Mouse (Mus musculus) T-cell, adult 2 months (primary cell): Measurements from ENCODE around the gene Sntb2.

Source experiments
- DNase-seq: peaks from one replicate; pipeline ENCODE4 v3.0.0; 2022; ENCODE audit warnings: low spot score

The Sntb2 gene

GRCm38 (mm10) chr8:106929921-106930320 lies 5.6 kb upstream of the Sntb2 start:
- DNase-seq: no peak

DNA sequence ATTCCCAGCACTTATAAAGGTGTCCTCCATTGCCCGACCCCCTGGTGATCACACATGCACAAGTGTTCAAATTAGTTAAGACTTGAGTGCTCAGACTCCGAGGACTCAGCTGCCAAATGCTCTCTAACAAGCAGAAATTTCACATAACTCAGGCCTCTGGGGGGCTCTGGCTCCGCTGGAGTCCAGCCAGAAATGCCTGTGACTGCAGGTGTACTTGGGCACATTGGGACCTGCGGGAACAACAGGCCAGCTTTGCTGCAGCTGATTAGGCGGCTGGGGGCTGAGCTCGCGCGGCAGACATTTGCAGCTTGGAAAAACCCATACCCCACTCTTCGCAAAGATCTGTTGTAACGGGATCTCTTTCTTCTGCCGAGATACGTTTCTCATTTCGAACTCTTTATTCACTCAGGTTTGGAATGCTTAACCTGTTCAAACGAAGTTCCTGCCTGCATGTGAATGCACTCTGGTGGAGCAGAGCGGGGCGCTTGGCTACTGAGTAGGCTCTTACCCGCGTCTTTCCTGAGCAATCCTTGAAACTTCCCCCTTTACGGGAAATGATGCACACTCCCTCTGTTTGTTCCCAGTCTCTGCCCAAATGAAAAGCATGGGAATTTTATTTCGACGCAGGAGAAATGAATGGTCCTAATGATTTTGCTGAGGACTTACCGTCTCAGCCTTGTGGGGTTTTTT lies 3.0 kb upstream of the Sntb2 start:
- no peak for DNase-seq

- no peak for DNase-seq
These were observed 1.9 kb upstream of the Sntb2 start for GRCm38 (mm10) chr8:106933506-106934143.

- no peak for DNase-seq
These were observed 1.1 kb upstream of the Sntb2 start for GRCm38 (mm10) chr8:106934226-106934977.

DNA sequence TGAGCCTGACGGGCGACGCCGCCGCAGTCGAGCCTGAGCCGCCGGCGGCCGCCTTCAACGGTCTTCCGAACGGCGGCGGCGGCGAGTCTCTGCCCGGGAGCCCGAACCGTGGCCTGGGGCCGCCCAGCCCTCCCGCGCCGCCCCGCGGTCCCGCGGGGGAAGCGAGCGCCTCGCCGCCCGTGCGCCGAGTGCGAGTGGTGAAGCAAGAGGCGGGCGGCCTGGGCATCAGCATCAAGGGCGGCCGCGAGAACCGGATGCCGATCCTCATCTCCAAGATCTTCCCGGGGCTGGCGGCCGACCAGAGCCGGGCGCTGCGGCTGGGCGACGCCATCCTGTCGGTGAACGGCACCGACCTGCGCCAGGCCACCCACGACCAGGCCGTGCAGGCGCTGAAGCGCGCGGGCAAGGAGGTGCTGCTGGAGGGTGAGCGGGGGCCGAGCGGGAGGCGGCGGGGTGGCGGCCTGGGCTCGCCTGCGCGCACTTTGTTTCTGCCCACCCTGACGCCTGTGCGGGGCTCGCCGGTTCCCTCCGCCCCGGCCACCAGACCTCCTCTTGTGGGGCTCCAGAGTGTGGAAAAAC lies 438 bp downstream of the Sntb2 start:
- DNase-seq: peak; percentile 35

DNA sequence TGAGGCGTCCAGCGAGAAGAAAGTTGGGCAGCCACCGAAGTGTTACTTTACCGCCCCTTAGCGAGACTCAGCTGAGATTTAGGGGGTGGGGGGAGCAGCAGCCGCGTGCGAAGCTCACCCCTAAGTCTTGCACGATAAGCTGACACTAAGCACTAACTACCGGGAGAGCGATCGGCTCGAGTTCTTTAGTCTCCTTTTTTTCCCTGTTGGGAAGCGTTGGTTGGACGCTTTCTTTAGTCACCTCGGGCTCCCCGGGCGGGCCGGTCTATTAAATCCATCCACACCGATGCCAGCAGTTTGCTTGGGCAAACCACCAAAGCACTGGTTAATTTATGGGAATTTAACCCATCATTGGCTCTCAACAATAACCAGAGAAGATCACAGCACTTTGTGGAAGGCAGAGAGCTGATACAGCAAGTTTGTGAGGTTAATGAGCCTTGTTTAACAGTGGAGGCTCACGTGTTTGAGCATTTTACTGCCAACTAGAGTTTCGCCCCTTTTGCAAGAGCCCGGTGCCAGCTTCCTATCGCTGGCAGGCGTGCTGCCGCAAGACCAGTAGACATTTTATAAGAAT lies 1.0 kb downstream of the Sntb2 start:
- DNase-seq: peak; percentile 7

DNA sequence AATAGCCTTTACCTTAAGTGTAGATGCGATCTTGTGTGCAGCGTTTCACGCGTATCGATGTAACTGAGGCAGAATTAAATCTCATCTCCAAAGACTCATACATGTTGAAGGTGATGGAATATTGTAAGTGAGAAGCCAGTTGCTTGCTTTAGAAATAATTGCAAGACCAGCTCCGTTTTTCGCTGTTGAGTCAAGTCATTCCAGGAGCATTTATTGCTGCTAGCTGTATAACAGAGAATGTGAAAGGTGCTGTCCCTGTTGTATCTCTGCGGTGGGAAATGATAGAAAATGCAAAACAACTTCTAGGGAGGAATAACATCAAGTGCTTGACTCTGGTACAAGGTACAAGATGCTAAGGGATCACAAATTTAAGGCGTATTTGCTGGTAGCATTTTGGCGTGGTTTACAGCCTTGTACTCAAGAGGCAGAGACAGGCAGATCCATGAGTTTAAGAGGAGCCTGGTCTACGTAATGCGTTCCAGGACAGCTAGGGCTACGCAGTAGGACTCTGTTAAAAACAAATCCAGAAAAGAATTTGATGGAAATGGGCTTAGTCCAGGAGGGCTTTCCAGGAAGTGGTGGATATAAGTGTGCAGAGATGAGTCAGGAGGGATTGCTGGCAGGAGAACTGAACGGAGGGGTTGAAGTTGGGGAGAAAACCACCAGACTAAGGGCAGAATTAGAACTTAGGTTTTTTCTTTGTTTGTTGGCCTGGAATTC lies 1.7 kb downstream of the Sntb2 start:
- DNase-seq: no peak

DNA sequence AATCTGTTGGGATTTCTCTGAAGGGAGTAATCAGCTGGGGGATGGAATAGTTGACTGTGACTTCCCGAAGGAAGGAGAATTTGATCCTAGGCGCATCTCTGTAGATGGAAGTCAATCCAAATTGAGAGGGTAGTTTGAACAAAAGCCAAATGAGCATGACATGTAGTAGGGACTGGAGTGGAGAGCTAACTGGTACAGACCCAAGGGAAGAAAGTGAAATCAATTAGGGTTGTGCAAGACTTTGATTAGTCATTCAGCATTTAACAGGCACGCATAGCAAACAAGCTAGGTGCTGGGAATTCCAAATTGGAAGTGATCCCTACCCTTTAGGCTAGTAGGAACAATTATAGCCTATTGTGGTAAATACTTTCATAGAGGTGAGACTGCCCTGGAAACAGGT lies 6.3 kb downstream of the Sntb2 start:
- DNase-seq: no peak

GRCm38 (mm10) chr8:106943874-106944418 lies 8.4 kb downstream of the Sntb2 start:
- no peak for DNase-seq

DNA sequence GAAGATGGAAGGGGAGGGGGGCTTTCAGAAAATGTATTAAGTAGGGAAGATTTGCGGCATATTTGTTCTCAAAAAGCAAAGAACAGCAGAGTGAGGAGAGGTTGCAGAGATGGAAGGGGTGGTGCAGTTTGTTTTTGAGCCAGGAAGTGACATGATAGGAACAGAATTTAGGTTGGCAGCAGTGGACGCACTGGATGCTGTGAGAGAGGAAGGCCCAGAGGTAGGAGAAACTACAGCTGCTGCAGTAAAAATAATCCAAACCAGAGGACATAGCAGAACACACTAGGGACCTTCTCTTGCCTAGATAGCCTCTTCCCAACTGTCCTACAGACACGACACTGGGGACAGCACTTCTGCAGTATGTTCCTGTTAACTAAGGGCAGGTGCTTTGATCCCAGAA lies 9.2 kb downstream of the Sntb2 start:
- DNase-seq: no peak

GRCm38 (mm10) chr8:106948678-106949243 lies 13.2 kb downstream of the Sntb2 start:
- DNase-seq: no peak

DNA sequence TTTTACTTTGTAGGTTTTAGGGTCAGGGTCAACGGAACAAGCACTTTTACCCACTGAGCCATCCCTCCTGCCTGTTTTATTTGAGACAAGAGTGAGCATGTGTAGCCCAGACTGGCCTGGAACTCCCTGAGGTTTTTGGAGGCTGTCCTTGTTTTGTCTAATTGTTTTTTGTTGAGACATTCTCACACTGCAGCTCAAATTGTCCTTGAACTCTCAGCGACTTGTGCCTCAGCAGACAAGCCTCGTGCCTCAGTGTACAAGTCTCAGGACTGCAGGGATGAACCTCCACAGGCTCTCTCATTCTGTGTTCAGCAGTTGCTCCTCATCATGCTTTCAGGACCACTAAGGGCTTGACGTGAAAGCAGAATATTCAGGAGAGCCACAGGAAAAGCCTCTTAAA lies 16.2 kb downstream of the Sntb2 start:
- no peak for DNase-seq

GRCm38 (mm10) chr8:106953571-106953970 lies 18.0 kb downstream of the Sntb2 start:
- DNase-seq: no peak

DNA sequence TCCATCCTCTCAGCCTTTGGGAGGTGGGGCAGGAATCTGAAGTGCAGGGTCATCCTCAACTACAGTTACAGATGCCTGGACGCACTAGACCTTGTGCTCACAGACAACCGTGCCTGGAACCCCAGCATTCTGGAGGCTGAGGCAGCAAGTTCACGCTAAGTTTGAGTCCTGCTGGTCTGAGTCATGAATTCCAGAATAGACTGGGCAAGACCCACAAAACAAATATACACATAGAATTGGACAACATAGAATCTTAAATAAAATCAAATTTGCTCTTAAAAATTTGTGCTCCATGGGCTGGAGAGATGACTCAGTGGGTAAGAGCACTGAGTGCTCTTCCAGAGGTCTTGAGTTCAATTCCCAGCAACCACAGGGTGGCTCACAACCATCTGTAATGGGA lies 21.5 kb downstream of the Sntb2 start:
- no peak for DNase-seq

DNA sequence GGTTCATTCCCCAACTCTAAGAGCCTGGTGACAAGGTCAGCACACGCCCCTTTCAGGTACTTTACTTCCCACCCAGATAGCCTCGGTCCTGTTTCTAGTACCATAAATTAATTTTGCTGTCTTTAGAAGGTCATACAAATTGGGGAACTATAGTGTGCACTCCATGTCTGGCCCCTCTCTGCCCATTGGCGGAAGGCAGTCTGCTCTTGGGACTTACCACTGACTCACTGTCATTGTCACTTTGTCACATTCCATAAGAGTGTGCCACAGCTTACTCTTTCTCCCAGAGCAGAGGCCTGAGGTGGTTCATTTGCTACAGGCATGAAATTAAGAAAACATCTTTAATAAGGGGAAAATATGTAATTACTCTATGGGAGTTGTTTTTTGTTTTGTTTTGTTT lies 22.7 kb downstream of the Sntb2 start:
- DNase-seq: no peak

- no peak for DNase-seq
These were observed 24.1 kb downstream of the Sntb2 start for GRCm38 (mm10) chr8:106959626-106960025.

DNA sequence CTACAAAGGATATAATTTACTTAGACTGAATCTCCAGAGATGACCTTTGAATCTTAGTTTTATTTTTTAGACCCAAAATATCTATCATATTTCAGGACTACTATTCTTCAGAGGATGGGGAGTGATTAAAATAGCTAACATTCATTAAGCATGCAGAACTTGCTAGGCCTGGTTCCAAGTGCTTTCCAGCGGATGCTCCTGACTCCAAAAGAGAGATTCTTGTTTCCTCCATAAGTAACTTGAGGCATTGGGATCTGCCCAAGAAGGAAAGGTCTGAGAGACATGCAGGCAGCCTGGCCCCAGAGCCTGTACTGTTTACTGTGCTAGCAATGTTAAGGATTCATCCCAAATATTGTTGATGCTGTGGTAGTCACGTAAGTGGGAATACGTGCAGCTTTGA lies 26.8 kb downstream of the Sntb2 start:
- DNase-seq: no peak

GRCm38 (mm10) chr8:106963365-106963764 lies 27.8 kb downstream of the Sntb2 start:
- no peak for DNase-seq

- no peak for DNase-seq
These were observed 29.0 kb downstream of the Sntb2 start for GRCm38 (mm10) chr8:106964573-106964972.

GRCm38 (mm10) chr8:106969964-106970363 lies 34.4 kb downstream of the Sntb2 start:
- DNase-seq: no peak

DNA sequence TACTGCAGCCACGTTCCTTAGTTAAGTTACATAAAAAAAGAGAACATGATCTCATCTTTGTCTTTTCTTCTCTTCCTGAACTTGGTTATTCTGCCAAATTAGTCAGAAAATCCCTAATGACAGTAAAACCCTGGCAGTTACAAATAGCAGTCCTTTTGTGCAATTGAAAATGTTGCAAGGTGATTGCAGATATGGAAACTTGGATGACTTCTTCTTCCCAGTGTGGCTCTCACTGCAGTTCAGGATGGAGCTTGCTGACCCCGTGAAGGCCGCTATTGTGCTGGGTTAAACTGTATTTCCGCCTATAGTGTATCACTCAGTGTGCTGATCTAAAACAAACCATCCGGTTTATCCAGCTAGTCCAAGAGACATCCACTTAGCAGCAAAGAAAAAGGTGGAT lies 36.4 kb downstream of the Sntb2 start:
- DNase-seq: no peak
